Mouse (Mus musculus) ovary, adult 10 weeks (tissue): ENCODE results near the gene Mrpl23. TPM values are rescaled to one million over a fixed set of nuclear protein-coding genes. Genes with fewer than 3 reads are reported as not detected.

ENCODE experiments used
- polyA plus RNA-seq: library from polyadenylated mRNA; stranded (reverse); fragments of 350-450 nt; fragmentation: Illumina TruSeq; extraction: RNeasy Lipid Tissue Mini Kit (QIAGEN cat#74804); gene quantifications from one replicate; pipeline ENCODE4 v1.2.3, GENCODE M21; 2014

The Mrpl23 gene
- 1.9 TPM for polyA plus RNA-seq

GRCm38 (mm10) chr7:142532671-142533058, at the start of gene Mrpl23:
Gene Mrpl23 (plus strand): TSS chr7:142532686.

GRCm38 (mm10) chr7:142498575-142498974, 33.9 kb upstream of the Mrpl23 start, which contains the start of gene Tnnt3:
Gene Tnnt3 (plus strand): TSS chr7:142498836.

Other genes starting within 250 kb of the Mrpl23 start
- gene Krtap5-1, start 235.6 kb upstream of the Mrpl23 start, polyA plus RNA-seq: not detected
- not detected for gene Krtap5-4, start 229.1 kb upstream of the Mrpl23 start, polyA plus RNA-seq
- not detected for gene Ifitm10, start 158.9 kb upstream of the Mrpl23 start, polyA plus RNA-seq
- 29.8 TPM for gene Gm49369, start 150.0 kb upstream of the Mrpl23 start, polyA plus RNA-seq
- gene Ctsd, start 144.6 kb upstream of the Mrpl23 start, polyA plus RNA-seq: 23.6 TPM
- not detected for gene Syt8, start 97.8 kb upstream of the Mrpl23 start, polyA plus RNA-seq
- gene Tnni2, start 90.9 kb upstream of the Mrpl23 start, polyA plus RNA-seq: not detected
- 8.0 TPM for gene Lsp1, start 71.9 kb upstream of the Mrpl23 start, polyA plus RNA-seq
- gene Tnnt3, start 33.9 kb upstream of the Mrpl23 start, polyA plus RNA-seq: not detected
- gene Igf2, start 134.1 kb downstream of the Mrpl23 start, polyA plus RNA-seq: 16.8 TPM
- not detected for gene Gm49394, start 137.3 kb downstream of the Mrpl23 start, polyA plus RNA-seq
- not detected for gene Ins2, start 210.7 kb downstream of the Mrpl23 start, polyA plus RNA-seq